Mouse (Mus musculus): ENCODE measurements around the gene Vstm2l.

The Vstm2l gene

GRCm38 (mm10) chr2:157991026-157991425, 76.6 kb downstream of the Vstm2l start:
- no peak for DNase-seq (ENCODE audit: low spot score in 2 of 2)

GRCm38 (mm10) chr2:157992501-157992900, 78.0 kb downstream of the Vstm2l start:
- no peak for DNase-seq (ENCODE audit: low spot score in 2 of 2)
